Comparison of ENCODE assay signal across 9 mouse cellular contexts in genomic region chr4:138038365-138039274, GRCm38 (mm10). TPM values are rescaled to one million over a fixed set of nuclear protein-coding genes. Genes with fewer than 3 reads are reported as not detected.
DNase-seq lines count a peak whose midpoint lies in the region; ATAC-seq and TF ChIP-seq lines count a peak whose summit lies in the region.
"Had no signal": no experiment of that assay in that cellular context is flagged by ENCODE, and none has a peak within 500 bp of the region (broad histone marks: within the 10 kb centered on the region; RNA-seq: fewer than 3 reads in every experiment).

No protein-coding gene starts in this region.

- peak overlapping the region; percentile 2 for H3K4me3 ChIP-seq in gastrocnemius, adult 2 months
- no peak overlapping the region for H3K4me3 ChIP-seq in liver, embryonic 12.5 days
- H3K4me3 ChIP-seq in embryonic facial prominence, embryonic 14.5 days (ENCODE audit: low read depth, low read length) = no peak overlapping the region
- H3K4me3 ChIP-seq in liver, embryonic 15.5 days (replicated peaks) = no peak overlapping the region

- H3K36me3 ChIP-seq in liver, embryonic 12.5 days = peaks cover 60% of the 10 kb centered on the region
- H3K36me3 ChIP-seq in embryonic facial prominence, embryonic 14.5 days (ENCODE audit: control insufficient read depth, insufficient read depth, low read length) = peaks cover 26% of the 10 kb centered on the region; the same call in 1 of the 2 replicates
- peaks cover 24% of the 10 kb centered on the region; the same call in 1 of the 2 replicates for H3K36me3 ChIP-seq in liver, embryonic 15.5 days (replicated peaks)

- H3K4me2 ChIP-seq in liver, embryonic 12.5 days = no peak overlapping the region
- no peak overlapping the region for H3K4me2 ChIP-seq in embryonic facial prominence, embryonic 14.5 days (ENCODE audit: low read depth, low read length)
- no peak overlapping the region for H3K4me2 ChIP-seq in liver, embryonic 15.5 days

- intact Hi-C loops in gastrocnemius, adult 2 months (cut with DNase I) = loop anchor here (5.0 kb wide), 1 partner anchor 34 kb away; no protein-coding TSS in a partner anchor
- intact Hi-C loops in gastrocnemius, postnatal 36 days (cut with DNase I) = no loop called here

- no peaks in the 10 kb centered on the region for H3K9me3 ChIP-seq in liver, embryonic 12.5 days (replicated peaks)
- no peaks in the 10 kb centered on the region for H3K9me3 ChIP-seq in embryonic facial prominence, embryonic 14.5 days (ENCODE audit: control insufficient read depth, low read length)
- H3K9me3 ChIP-seq in liver, embryonic 15.5 days (replicated peaks) = no peaks in the 10 kb centered on the region

- TF ChIP-seq CTCF in gastrocnemius, adult 2 months (IDR thresholded peaks at IDR 0.05) = no peak

- peaks cover 7% of the 10 kb centered on the region; the same call in 1 of the 2 replicates for H3K4me1 ChIP-seq in liver, embryonic 12.5 days
- H3K4me1 ChIP-seq in embryonic facial prominence, embryonic 14.5 days (ENCODE audit: control insufficient read depth, insufficient read depth, low read length) = peaks cover 11% of the 10 kb centered on the region; the same call in 1 of the 2 replicates
- H3K4me1 ChIP-seq in liver, embryonic 15.5 days (replicated peaks) = peaks cover 9% of the 10 kb centered on the region

- ATAC-seq in liver, embryonic 12.5 days = peak; percentile 40; the same call in 1 of the 2 replicates
- ATAC-seq in embryonic facial prominence, embryonic 14.5 days (ENCODE audit: low read depth) = no peak
- ATAC-seq in liver, embryonic 15.5 days (ENCODE audit: insufficient read depth) = peak; percentile 44; the same call in 1 of the 2 replicates

- peak overlapping the region; percentile 90 for H3K27ac ChIP-seq in gastrocnemius, adult 2 months
- no peak overlapping the region for H3K27ac ChIP-seq in liver, embryonic 12.5 days
- peak overlapping the region; percentile 17; the same call in 1 of the 2 replicates for H3K27ac ChIP-seq in embryonic facial prominence, embryonic 14.5 days (replicated peaks; ENCODE audit: low read depth, low read length)
- no peak overlapping the region; the same call in 1 of the 2 replicates for H3K27ac ChIP-seq in liver, embryonic 15.5 days (replicated peaks)
- H3K27ac ChIP-seq: macrophage had no signal

- no peak overlapping the region for H3K9ac ChIP-seq in liver, embryonic 12.5 days
- H3K9ac ChIP-seq in embryonic facial prominence, embryonic 14.5 days (ENCODE audit: low read depth, low read length) = no peak overlapping the region
- H3K9ac ChIP-seq in liver, embryonic 15.5 days = no peak overlapping the region

- no peaks in the 10 kb centered on the region for H3K27me3 ChIP-seq in liver, embryonic 12.5 days (replicated peaks)
- H3K27me3 ChIP-seq in embryonic facial prominence, embryonic 14.5 days (replicated peaks; ENCODE audit: control insufficient read depth, insufficient read depth, low read length) = no peaks in the 10 kb centered on the region
- no peaks in the 10 kb centered on the region for H3K27me3 ChIP-seq in liver, embryonic 15.5 days

- no peak for DNase-seq in gastrocnemius, adult 2 months
- no peak for DNase-seq in gastrocnemius, postnatal 36 days
- DNase-seq in liver = no peak
- peak; percentile 10 for DNase-seq in embryonic facial prominence, embryonic 14.5 days (ENCODE audit: low spot score)
- DNase-seq in thymus, adult 18-20 months = no peak
- no peak for DNase-seq in urinary bladder, adult 18-20 months (ENCODE audit: low spot score in 2 of 2)

- 77% methylated on average over 13 of the region's 13 CpGs for WGBS in liver, embryonic 12.5 days (ENCODE audit: insufficient replicate concordance)
- 66% methylated on average over 13 of the region's 13 CpGs for WGBS in embryonic facial prominence, embryonic 14.5 days
- 69% methylated on average over 13 of the region's 13 CpGs for WGBS in liver, embryonic 15.5 days (ENCODE audit: insufficient replicate concordance)

RNA-seq across cellular contexts. Expression of gene Eif4g3, which starts 45.8 kb away (rescaled TPM):
- 100 to 1,000 TPM; 108 to 145 TPM for total RNA-seq in gastrocnemius, adult 2 months (2021)
- total RNA-seq in gastrocnemius, postnatal 36 days (2021) = 100 to 1,000 TPM; 103 to 115 TPM
- 15.2 and 15.8 TPM in 2 replicates for polyA plus RNA-seq in liver, embryonic 12.5 days (2016; fragmentation: Nextera tagmentation; extraction: Ambion mirVana)
- polyA plus RNA-seq in embryonic facial prominence, embryonic 14.5 days (2014; fragmentation: Nextera tagmentation; extraction: Ambion mirVana) = 33.9 and 35.4 TPM in 2 replicates
- 6.3 and 8.5 TPM in 2 replicates for polyA plus RNA-seq in liver, embryonic 15.5 days (2015; fragmentation: Nextera tagmentation; extraction: Ambion mirVana)

Comparison
In these comparisons a context has a peak if more than half of its experiments do, and no peak if none do; other contexts are left out.
1. H3K27ac ChIP-seq: peak in gastrocnemius, adult 2 months (single experiment) and embryonic facial prominence, embryonic 14.5 days (single experiment); none in liver, embryonic 12.5 days (single experiment) and liver, embryonic 15.5 days (single experiment).